Mouse (Mus musculus) B cell, adult (primary cell): ENCODE data around the gene Fsip1. TPM values are rescaled to one million over a fixed set of nuclear protein-coding genes. Genes with fewer than 3 reads are reported as not detected.

Source experiments
- total RNA-seq: library from RNA; stranded (reverse); gene quantifications from 4 replicates; pipeline ENCODE4 v1.2.4, GENCODE M21; 2023; ENCODE audit not compliant: inconsistent age

Fsip1 gene
- 1.9 to 4.2 TPM (median 2.3 TPM) in 4 replicates for total RNA-seq

DNA sequence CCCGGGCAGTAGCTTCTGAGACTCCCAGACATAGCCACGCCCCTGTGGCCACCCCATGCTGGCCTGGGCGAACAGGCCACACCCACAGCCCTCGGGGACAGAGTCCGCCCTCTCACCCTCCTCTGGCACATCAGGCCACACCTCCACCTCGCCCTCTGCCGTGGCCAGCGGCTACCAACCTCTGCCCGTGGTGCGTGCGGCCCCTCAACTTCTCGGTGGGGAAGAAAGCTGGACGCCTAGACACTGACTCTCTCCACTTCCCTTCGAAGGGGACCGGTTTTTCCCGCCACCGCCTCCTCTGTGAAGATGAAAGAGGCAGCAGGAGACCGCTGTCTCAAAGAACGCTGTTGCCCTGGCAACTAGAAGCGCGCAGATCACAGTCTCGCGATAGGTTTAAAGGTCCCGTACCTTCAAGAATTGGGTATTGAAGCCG lies at the start of gene Fsip1:
Fsip1 (minus strand) TSS at position 346 of the 433 bp plus-strand sequence.

DNA sequence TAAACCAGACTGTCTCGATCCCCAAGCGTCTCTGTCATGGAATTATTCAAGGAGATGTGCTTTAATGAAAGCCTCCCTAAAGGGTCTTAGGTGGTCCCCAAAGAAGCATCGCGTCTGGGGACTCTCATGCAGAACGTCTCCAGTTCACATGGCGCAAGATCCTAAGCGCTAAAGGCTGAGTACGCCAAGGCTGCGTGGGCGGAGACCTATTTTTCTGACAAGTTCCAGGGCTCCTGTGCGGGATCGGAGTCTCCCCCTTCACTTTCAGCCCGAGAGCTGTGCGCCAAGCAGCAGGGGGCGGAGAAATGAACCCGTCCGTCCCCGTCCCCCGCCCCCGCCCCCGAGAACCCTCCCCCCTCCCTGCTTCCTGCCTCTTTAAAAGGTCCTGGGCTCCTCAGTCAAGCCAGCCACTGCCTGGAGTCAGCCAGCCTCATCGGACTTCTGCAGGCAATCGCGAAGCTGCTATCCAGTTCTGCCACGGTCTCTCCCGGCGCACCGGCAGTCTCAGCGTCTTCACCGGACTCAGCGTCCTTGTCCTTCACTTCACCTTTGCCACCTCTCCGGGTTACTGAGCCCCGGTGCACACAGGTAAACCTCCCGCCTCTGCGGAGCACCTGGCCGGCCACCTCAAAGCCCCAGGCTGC lies 145.2 kb downstream of the Fsip1 start, which contains the start of gene Thbs1:
Thbs1 (plus strand) TSS at position 389 of the 644 bp plus-strand sequence.

Other genes starting within 250 kb of the Fsip1 start
- 0.57 to 0.96 TPM (median 0.68 TPM) in 4 replicates for gene Thbs1, start 145.1 kb downstream of the Fsip1 start, total RNA-seq
- 0.19 to 0.32 TPM (median 0.30 TPM) in 3 of 4 replicates, not detected in the other for gene Gpr176, start 116.5 kb upstream of the Fsip1 start, total RNA-seq
- gene Eif2ak4, start 131.7 kb upstream of the Fsip1 start, total RNA-seq, result 43.3 to 49.8 TPM (median 45.9 TPM) in 4 replicates
- 109 to 132 TPM (median 128 TPM) in 4 replicates for gene Srp14, start 222.7 kb upstream of the Fsip1 start, total RNA-seq